ENCODE assay signal across 20 mouse cellular contexts in genomic region chr5:75587781-75588180, GRCm38 (mm10). TPM values are rescaled to one million over a fixed set of nuclear protein-coding genes. Genes with fewer than 3 reads are reported as not detected.
DNase-seq lines count a peak whose midpoint lies in the region; ATAC-seq and TF ChIP-seq lines count a peak whose summit lies in the region.
"Had no signal": no experiment of that assay in that cellular context is flagged by ENCODE, and none has a peak within 500 bp of the region (broad histone marks: within the 10 kb centered on the region; RNA-seq: fewer than 3 reads in every experiment).

No protein-coding gene starts in this region.

- in situ Hi-C loops in ES-E14 (cut with MboI; ENCODE audit: low sequenced_read_pairs in 2 of 2, unreplicated experiment in 2 of 2): no loop called here

- H3K27me3 ChIP-seq in forebrain, embryonic 16.5 days (replicated peaks; ENCODE audit: control insufficient read depth, insufficient read depth, low read length): no peaks in the 10 kb centered on the region; the same call in none of the 2 replicates
- H3K27me3 ChIP-seq: embryonic facial prominence, embryonic 12.5 days had no signal

- no peak overlapping the region for H3K4me3 ChIP-seq in ES-E14 (ENCODE audit: insufficient read depth in 1 of 2, low read depth in 1 of 2, low read length in 2 of 2, poor library complexity in 1 of 2, severe bottlenecking in 1 of 2)
- H3K4me3 ChIP-seq in forebrain, embryonic 16.5 days (replicated peaks; ENCODE audit: low read length): no peak overlapping the region
- H3K4me3 ChIP-seq: embryonic facial prominence, embryonic 10.5 days; embryonic facial prominence, embryonic 12.5 days; forebrain, embryonic 13.5 days; forebrain, embryonic 15.5 days had no signal

- no peak overlapping the region for H3K4me2 ChIP-seq in forebrain, embryonic 16.5 days (ENCODE audit: low read length)
- H3K4me2 ChIP-seq: embryonic facial prominence, embryonic 12.5 days; forebrain, embryonic 13.5 days; forebrain, embryonic 15.5 days had no signal

- peak; percentile 41 for DNase-seq in retina, postnatal 1 day
- no peak for DNase-seq in retina, embryonic 14.5 days (ENCODE audit: low spot score)
- DNase-seq in ES-E14 (ENCODE audit: low read depth, low spot score): no peak
- DNase-seq in ZHBTc4 (ENCODE audit: low read depth, low spot score): peak; percentile 68
- DNase-seq in thymus, adult 18-20 months: no peak
- DNase-seq in kidney, adult 9 months: no peak
- DNase-seq: adrenal gland, adult 2 months; adrenal gland, postnatal 10 days; adrenal gland, postnatal 25 days; cerebellum, adult 11-12 months; cerebellum, adult 2 months; cerebellum, adult 9-10 months; cerebellum, postnatal 10 days; cerebellum, postnatal 25 days had no signal

- H3K27ac ChIP-seq in ES-E14 (ENCODE audit: insufficient read depth, low read depth, low read length, poor library complexity, severe bottlenecking): no peak overlapping the region
- H3K27ac ChIP-seq in forebrain, embryonic 16.5 days (ENCODE audit: low read length): no peak overlapping the region
- H3K27ac ChIP-seq: embryonic facial prominence, embryonic 10.5 days; embryonic facial prominence, embryonic 12.5 days; forebrain, embryonic 13.5 days; forebrain, embryonic 15.5 days had no signal

- no peak for ATAC-seq in forebrain, embryonic 16.5 days
- ATAC-seq: forebrain, embryonic 13.5 days; forebrain, embryonic 15.5 days had no signal

- 93% methylated on average over 4 of the region's 4 CpGs for WGBS in forebrain, embryonic 16.5 days

- no peak overlapping the region for H3K9ac ChIP-seq in ES-E14 (ENCODE audit: insufficient read depth, low read depth, low read length, poor library complexity, severe bottlenecking)
- no peak overlapping the region for H3K9ac ChIP-seq in forebrain, embryonic 16.5 days (replicated peaks; ENCODE audit: low read depth, low read length)
- H3K9ac ChIP-seq: embryonic facial prominence, embryonic 12.5 days; forebrain, embryonic 13.5 days; forebrain, embryonic 15.5 days had no signal

- H3K9me3 ChIP-seq in ES-E14 (ENCODE audit: control insufficient read depth, insufficient read depth, low read depth, low read length): no peaks in the 10 kb centered on the region
- H3K9me3 ChIP-seq in forebrain, embryonic 16.5 days (ENCODE audit: control insufficient read depth, low read length): no peaks in the 10 kb centered on the region
- H3K9me3 ChIP-seq: embryonic facial prominence, embryonic 10.5 days; embryonic facial prominence, embryonic 12.5 days; forebrain, embryonic 13.5 days; forebrain, embryonic 15.5 days had no signal

- H3K4me1 ChIP-seq in ES-E14 (ENCODE audit: control insufficient read depth in 2 of 2, insufficient read depth in 2 of 2, low read length in 2 of 2, poor library complexity in 1 of 2): peaks cover 2 to 3% of the 10 kb centered on the region in 2 experiments; a peak in 2 of 4 replicates
- H3K4me1 ChIP-seq in forebrain, embryonic 16.5 days (replicated peaks; ENCODE audit: control insufficient read depth, insufficient read depth, low read length): peaks cover 18% of the 10 kb centered on the region

- H3K36me3 ChIP-seq in ES-E14 (ENCODE audit: control insufficient read depth, insufficient read depth, low read length, poor library complexity, severe bottlenecking): no peaks in the 10 kb centered on the region
- H3K36me3 ChIP-seq in forebrain, embryonic 16.5 days (ENCODE audit: control insufficient read depth, insufficient read depth): no peaks in the 10 kb centered on the region
- H3K36me3 ChIP-seq: embryonic facial prominence, embryonic 10.5 days; embryonic facial prominence, embryonic 12.5 days; forebrain, embryonic 15.5 days had no signal

TF ChIP-seq in ES-E14, 5 proteins besides CTCF, POLR2A, EP300 and RAD21:
- TF ChIP-seq HCFC1 (IDR thresholded peaks at IDR 0.05; ENCODE audit: borderline replicate concordance, insufficient read depth, low read length): no peak
- TF ChIP-seq CHD2 (IDR thresholded peaks at IDR 0.05; ENCODE audit: low read depth, low read length): peak; percentile 36; the same call in 1 of the 2 replicates
- no peak for TF ChIP-seq MAFK (IDR thresholded peaks at IDR 0.05; ENCODE audit: insufficient read depth, low read depth, low read length)
- TF ChIP-seq ZNF384 (IDR thresholded peaks at IDR 0.05; ENCODE audit: low read depth, low read length): no peak

RNA-seq across cellular contexts. Expression of gene Kit, which starts 13.1 kb away (rescaled TPM):
- total RNA-seq in ES-E14 (2012; rRNA removed): 37.3 and 66.4 TPM in 2 replicates
- polyA plus RNA-seq in forebrain, embryonic 16.5 days (2015; fragmentation: Nextera tagmentation; extraction: Ambion mirVana): 39.3 and 41.9 TPM in 2 replicates
- polyA plus RNA-seq: C2C12 had no signal

Comparison
In these comparisons a context has a peak if more than half of its experiments do, and no peak if none do; other contexts are left out.
1. DNase-seq: peak in retina, postnatal 1 day (single experiment) and ZHBTc4 (single experiment); none in retina, embryonic 14.5 days (single experiment), ES-E14 (single experiment), thymus, adult 18-20 months (0 of 2) and kidney, adult 9 months (single experiment).